Mouse (Mus musculus) ovary, adult 18-20 months (tissue): ENCODE data around the gene Tnks1bp1.

Experiments used
- DNase-seq: peaks from one replicate; pipeline ENCODE4 v3.0.0; 2022; ENCODE audit warnings: low spot score, mixed read lengths

Tnks1bp1 gene

DNA sequence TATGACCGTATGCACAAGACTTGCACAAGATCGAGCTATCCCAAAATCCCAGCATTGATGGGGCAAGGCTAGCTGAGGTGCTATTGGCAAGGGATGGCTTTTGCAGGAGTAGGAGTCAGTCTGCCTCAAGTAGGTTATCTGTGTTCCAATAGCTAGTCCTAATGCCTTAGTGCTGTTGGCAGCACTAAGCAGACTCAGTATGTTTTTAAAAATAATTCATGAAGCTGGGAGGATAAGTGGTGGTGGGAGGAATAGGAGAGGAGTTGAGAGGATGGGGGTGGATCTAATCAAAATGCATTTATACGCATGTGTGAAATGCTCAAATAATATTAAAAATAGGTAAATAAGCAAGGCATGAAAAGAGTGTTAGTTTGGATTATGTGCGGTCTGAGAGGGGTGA is 43.5 kb downstream of the Tnks1bp1 start:
- no peak for DNase-seq

- no peak for DNase-seq
Observed at GRCm38 (mm10) chr2:85093376-85093775, 45.6 kb downstream of the Tnks1bp1 start.

DNA sequence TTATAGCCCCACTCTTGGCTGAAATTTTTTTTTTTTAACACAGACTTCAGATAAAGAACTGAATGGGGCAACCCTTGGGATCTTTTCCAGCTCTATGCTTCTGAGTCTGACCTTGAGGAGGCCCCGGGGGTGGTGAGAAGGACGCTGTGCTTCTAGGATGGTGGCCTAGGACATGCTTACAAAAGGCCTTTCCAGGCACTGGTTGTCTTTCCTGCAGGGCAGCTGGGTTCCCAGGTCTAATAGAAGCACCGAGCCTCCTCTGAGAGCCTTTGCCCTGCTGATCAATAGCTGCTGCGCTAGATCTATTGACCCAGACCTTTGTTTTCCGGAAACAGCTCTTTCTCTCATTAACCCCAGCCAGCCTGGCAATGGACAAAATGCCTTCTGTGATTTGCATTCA is 48.1 kb downstream of the Tnks1bp1 start:
- DNase-seq: peak; percentile 69

GRCm38 (mm10) chr2:85098014-85098413 is 50.2 kb downstream of the Tnks1bp1 start:
- no peak for DNase-seq

DNA sequence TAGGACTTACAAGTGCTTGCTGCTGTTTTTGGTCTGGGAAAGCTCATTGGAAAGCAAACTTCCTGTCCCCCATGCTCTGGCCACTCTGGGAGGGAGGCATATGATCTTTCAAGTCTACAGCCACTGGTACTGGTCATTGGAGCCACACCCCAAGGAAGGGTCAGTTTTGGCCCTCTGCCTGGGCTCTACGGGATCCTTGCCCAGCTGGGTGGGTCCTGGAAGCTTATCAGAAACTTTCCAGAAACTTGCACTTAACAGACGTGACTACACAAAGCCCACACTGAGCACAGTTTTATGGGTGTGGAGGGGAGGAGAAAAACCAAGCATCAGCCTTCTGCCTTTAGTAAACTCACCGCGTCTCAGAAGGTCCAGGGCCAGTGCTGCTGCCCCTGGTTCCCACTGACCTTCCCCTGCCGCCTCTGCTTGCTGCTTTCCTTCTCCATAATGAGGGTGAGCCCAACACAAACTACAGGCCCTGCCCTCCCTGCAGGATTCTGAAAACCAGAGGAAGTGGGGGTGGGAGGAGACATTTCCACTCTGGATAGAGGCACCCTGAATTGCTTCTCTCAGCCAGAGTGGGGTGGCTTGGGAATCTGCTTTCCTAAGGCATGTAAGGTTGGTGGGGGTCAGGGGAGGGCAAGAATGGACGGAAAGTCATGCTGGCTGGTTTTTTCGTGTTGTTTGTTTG is 51.1 kb downstream of the Tnks1bp1 start:
- DNase-seq: peak; percentile 30

- DNase-seq: no peak
Observed at GRCm38 (mm10) chr2:85103201-85103600, 55.4 kb downstream of the Tnks1bp1 start.

DNA sequence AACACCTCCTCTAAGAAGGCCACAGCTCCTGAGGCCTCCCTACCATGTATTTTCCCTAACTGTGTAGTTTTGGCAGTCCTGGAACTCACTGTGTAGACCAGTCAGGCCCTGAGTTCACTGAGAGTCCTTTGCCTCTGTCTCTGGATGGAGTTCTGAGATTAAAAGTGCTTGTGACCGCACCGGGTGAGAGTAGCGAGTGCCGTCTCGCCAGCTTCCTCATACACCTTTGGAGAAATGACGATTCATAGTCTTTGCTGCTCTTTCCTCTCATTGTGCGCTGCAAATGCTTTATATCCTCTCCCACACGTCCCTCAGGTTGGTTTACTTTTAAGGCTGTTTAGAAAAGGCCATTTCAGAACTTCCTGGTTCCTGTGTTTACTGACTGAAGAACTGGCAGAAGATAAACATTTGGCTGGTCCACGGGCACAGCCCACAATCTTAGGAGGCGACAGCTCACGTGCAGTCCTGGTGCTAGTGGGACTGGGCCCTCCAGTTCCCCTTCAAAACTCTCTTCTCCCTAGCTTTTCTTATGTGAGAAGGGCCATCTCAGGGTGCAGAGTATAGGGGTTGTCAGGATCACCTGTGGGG is 57.7 kb downstream of the Tnks1bp1 start:
- DNase-seq: no peak

- DNase-seq: no peak
Observed at GRCm38 (mm10) chr2:85106068-85106790, 58.4 kb downstream of the Tnks1bp1 start.

DNA sequence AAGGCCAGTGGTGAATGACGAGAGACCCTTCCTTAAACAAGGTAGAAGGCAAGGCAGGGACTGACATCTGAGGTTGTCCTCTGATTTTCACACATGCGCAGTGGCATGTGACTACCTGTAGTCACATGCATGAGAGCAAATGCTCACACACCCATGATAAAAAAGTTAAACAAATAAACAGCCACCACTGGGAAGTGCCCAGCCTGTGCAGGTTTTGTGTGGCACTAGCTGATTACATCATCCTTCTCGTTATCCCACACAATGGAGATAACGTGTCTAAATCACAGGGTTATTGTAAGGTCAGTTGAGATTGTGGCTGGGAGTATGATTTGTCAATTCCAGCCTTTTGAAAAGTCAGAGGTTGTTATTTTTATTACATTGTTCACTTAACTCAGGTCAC is 59.1 kb downstream of the Tnks1bp1 start:
- DNase-seq: no peak

GRCm38 (mm10) chr2:85110288-85110875 is 62.6 kb downstream of the Tnks1bp1 start:
- no peak for DNase-seq
